Mouse (Mus musculus): Measurements from ENCODE around the gene Pea15a. TPM values are rescaled to one million over a fixed set of nuclear protein-coding genes. Genes with fewer than 3 reads are reported as not detected.

Gene Pea15a
- total RNA-seq, 2 experiments from 2014 or later: 39.2 to 60.3 TPM

- intact Hi-C loops (cut with DNase I; ENCODE audit: low total_unique reads): no loop called here
- DNase-seq: peak; percentile 99
Observed at GRCm38 (mm10) chr1:172147835-172148278, 58.7 kb downstream of the Pea15a start, which contains the start of gene Dcaf8. Gene Dcaf8, plus strand, starts transcription at chr1:172148084.

Other genes starting within 250 kb of the Pea15a start
- gene Vangl2, start 178.4 kb downstream of the Pea15a start, total RNA-seq (2021): 1 to 10 TPM; 1.9 to 2.6 TPM
- not detected for gene Nhlh1, start 149.2 kb downstream of the Pea15a start, total RNA-seq (2021)
- gene Copa, start 124.3 kb downstream of the Pea15a start, total RNA-seq (2021): 10 to 100 TPM; 80.8 to 80.9 TPM
- 10 to 100 TPM; 33.6 to 34.5 TPM for gene Ncstn, start 124.0 kb downstream of the Pea15a start, total RNA-seq (2021)
- gene Pex19, start 80.0 kb downstream of the Pea15a start, total RNA-seq (2021): 10 to 100 TPM; 88.5 to 95.2 TPM
- gene Dcaf8, start 58.7 kb downstream of the Pea15a start, total RNA-seq (2021): 100 to 1,000 TPM; 131 to 134 TPM
- 1,000 to 10,000 TPM; 6,638 to 7,021 TPM for gene Casq1, start 13.1 kb upstream of the Pea15a start, total RNA-seq (2021)
- gene Atp1a4, start 51.6 kb upstream of the Pea15a start, total RNA-seq (2021): under 1 TPM; 0.66 to 0.96 TPM
- gene Igsf8, start 54.8 kb upstream of the Pea15a start, total RNA-seq (2021): 10 to 100 TPM; 11.1 to 12.5 TPM
- gene Atp1a2, start 91.3 kb upstream of the Pea15a start, total RNA-seq (2021): 1,000 to 10,000 TPM in 1 of 2 experiments, 100 to 1,000 TPM in 1; 826 to 1,026 TPM
- gene Kcnj9, start 122.5 kb upstream of the Pea15a start, total RNA-seq (2021): not detected
- under 1 TPM; 0.29 to 0.96 TPM for gene Kcnj10, start 134.4 kb upstream of the Pea15a start, total RNA-seq (2021)
- 1 to 10 TPM; 4.4 to 4.8 TPM for gene Pigm, start 169.7 kb upstream of the Pea15a start, total RNA-seq (2021)

Data from gastrocnemius, postnatal 14 days (tissue).